Mouse (Mus musculus) kidney, embryonic 16.5 days (tissue): ENCODE results near the gene Wars. TPM values are rescaled to one million over a fixed set of nuclear protein-coding genes. Genes with fewer than 3 reads are reported as not detected.

Source experiments
- ATAC-seq: fragments of 200-750 bp; cut with Nextera tagmentation; 2 replicates; pipeline ENCODE4 v1.8.0; 2017; ENCODE audit warnings: moderate TSS enrichment; ENCODE audit not compliant: low FRiP score, low TSS enrichment
- H3K27ac ChIP-seq: fragments of 300-500 bp; sonication (generic); 2 replicates; pipeline ENCODE4 v1.5.1; 2014; ENCODE audit warnings: low read length
- H3K27me3 ChIP-seq: fragments of 300-500 bp; sonication (generic); 2 replicates; pipeline ENCODE4 v1.6.1; 2014; ENCODE audit warnings: low read length, control low read depth, mixed read lengths; ENCODE audit not compliant: insufficient read depth
- H3K36me3 ChIP-seq: fragments of 300-500 bp; sonication (generic); 2 replicates; pipeline ENCODE4 v1.6.1; 2014; ENCODE audit warnings: low read length, control low read depth, mixed read lengths; ENCODE audit not compliant: insufficient read depth
- H3K4me1 ChIP-seq: fragments of 300-500 bp; sonication (generic); 2 replicates; pipeline ENCODE4 v1.6.1; 2014; ENCODE audit warnings: low read length, control low read depth, mixed read lengths; ENCODE audit not compliant: insufficient read depth
- H3K4me2 ChIP-seq: fragments of 300-500 bp; sonication (generic); replicated peaks from 2 replicates; pipeline ENCODE4 v1.6.1; 2014; ENCODE audit warnings: low read depth, low read length
- H3K4me3 ChIP-seq: fragments of 300-500 bp; sonication (generic); 2 replicates; pipeline ENCODE4 v1.5.1; 2014; ENCODE audit warnings: mild to moderate bottlenecking, low read length
- H3K9ac ChIP-seq: fragments of 300-500 bp; sonication (generic); replicated peaks from 2 replicates; pipeline ENCODE4 v1.6.1; 2014; ENCODE audit warnings: low read length
- H3K9me3 ChIP-seq: fragments of 300-500 bp; sonication (generic); 2 replicates; pipeline ENCODE4 v1.6.1; 2016; ENCODE audit warnings: low read length, control low read depth
- WGBS: fragments of 180-500 bp; shearing (Covaris S2); extraction: QIAGEN DNeasy Blood & Tissue Kit; methylation state at CpG from one replicate; pipeline ENCODE4 v1.1.7; 2014; 5-methylcytosine and 5-hydroxymethylcytosine counted together
- microRNA counts: library from miRNA; unstranded; fragments of <30 nt; microRNA quantifications from one replicate; lab custom pipeline; 2016
- microRNA-seq: library from miRNA; unstranded; fragments of <30 nt; microRNA quantifications from one replicate; pipeline ENCODE4, GENCODE M21; 2016
- polyA plus RNA-seq: library from polyadenylated mRNA; unstranded; fragments of >200 nt; fragmentation: Nextera tagmentation; extraction: Ambion mirVana; gene quantifications from 2 replicates; pipeline ENCODE4 v1.2.1, GENCODE M21; 2015

The Wars gene
- polyA plus RNA-seq, 1 experiment from 2014 or later, result 94.6 TPM

- Histone ChIP-seq H3K9ac (no peak overlapping the region), H3K36me3 (peaks cover 16% of the 10 kb centered on the region), H3K4me1 (no peaks in the 10 kb centered on the region), H3K9me3 (no peaks in the 10 kb centered on the region), H3K4me2 (no peak overlapping the region), H3K27me3 (no peaks in the 10 kb centered on the region), H3K27ac (no peak overlapping the region), H3K4me3 (no peak overlapping the region)
- ATAC-seq, result peak; percentile 69
- WGBS, result 43% methylated on average over 8 of the region's 8 CpGs
Measured at GRCm38 (mm10) chr12:108823036-108823435, 70.9 kb downstream of the Wars start.

GRCm38 (mm10) chr12:108820461-108820860 is 73.5 kb downstream of the Wars start:
- no peaks in the 10 kb centered on the region for H3K9me3 ChIP-seq
- WGBS, result 91% methylated on average over 4 of the region's 4 CpGs
- no peak for ATAC-seq

GRCm38 (mm10) chr12:108816569-108816968 is 77.4 kb downstream of the Wars start:
- Histone ChIP-seq H3K4me1 (no peaks in the 10 kb centered on the region; the same call in 1 of the 2 replicates), H3K27me3 (no peaks in the 10 kb centered on the region), H3K4me2 (no peak overlapping the region), H3K4me3 (no peak overlapping the region), H3K9me3 (no peaks in the 10 kb centered on the region), H3K36me3 (peaks cover 15% of the 10 kb centered on the region; the same call in 1 of the 2 replicates), H3K27ac (no peak overlapping the region), H3K9ac (no peak overlapping the region)
- ATAC-seq, result no peak
- 70% methylated on average over 11 of the region's 11 CpGs for WGBS

More at GRCm38 (mm10) chr12:108820461-108820860, 73.5 kb downstream of the Wars start:
- Histone ChIP-seq H3K36me3 (peaks cover 10% of the 10 kb centered on the region; the same call in 1 of the 2 replicates), H3K4me2 (no peak overlapping the region), H3K9ac (no peak overlapping the region), H3K4me3 (no peak overlapping the region), H3K27me3 (no peaks in the 10 kb centered on the region), H3K27ac (no peak overlapping the region), H3K4me1 (no peaks in the 10 kb centered on the region)

GRCm38 (mm10) chr12:108814470-108814869 is 79.5 kb downstream of the Wars start:
- Histone ChIP-seq H3K4me3 (no peak overlapping the region), H3K27ac (no peak overlapping the region), H3K9me3 (no peaks in the 10 kb centered on the region), H3K4me2 (no peak overlapping the region), H3K4me1 (no peaks in the 10 kb centered on the region; the same call in 1 of the 2 replicates), H3K27me3 (no peaks in the 10 kb centered on the region), H3K36me3 (peaks cover 15% of the 10 kb centered on the region; the same call in 1 of the 2 replicates), H3K9ac (no peak overlapping the region)
- no peak for ATAC-seq
- 88% methylated on average over 6 of the region's 6 CpGs for WGBS

GRCm38 (mm10) chr12:108812463-108812862 is 81.5 kb downstream of the Wars start:
- Histone ChIP-seq H3K27ac (no peak overlapping the region), H3K9me3 (no peaks in the 10 kb centered on the region), H3K4me2 (no peak overlapping the region), H3K36me3 (peaks cover 17% of the 10 kb centered on the region; the same call in 1 of the 2 replicates), H3K9ac (no peak overlapping the region), H3K4me1 (no peaks in the 10 kb centered on the region; the same call in 1 of the 2 replicates), H3K27me3 (no peaks in the 10 kb centered on the region), H3K4me3 (no peak overlapping the region)
- WGBS, result 65% methylated on average over 6 of the region's 6 CpGs
- ATAC-seq, result no peak

- H3K36me3 ChIP-seq, result peaks cover 16% of the 10 kb centered on the region
- no peak overlapping the region for H3K27ac ChIP-seq
- no peaks in the 10 kb centered on the region for H3K9me3 ChIP-seq
- no peak overlapping the region for H3K9ac ChIP-seq
- 47% methylated on average over 2 of the region's 2 CpGs for WGBS
- no peak overlapping the region for H3K4me2 ChIP-seq
- ATAC-seq, result no peak
- no peaks in the 10 kb centered on the region for H3K27me3 ChIP-seq
- no peak overlapping the region for H3K4me3 ChIP-seq
- H3K4me1 ChIP-seq, result no peaks in the 10 kb centered on the region; the same call in 1 of the 2 replicates
Measured at GRCm38 (mm10) chr12:108811133-108811532, 82.8 kb downstream of the Wars start.

GRCm38 (mm10) chr12:108810309-108810708 is 83.7 kb downstream of the Wars start:
- peaks cover 14% of the 10 kb centered on the region for H3K36me3 ChIP-seq
- H3K27me3 ChIP-seq, result no peaks in the 10 kb centered on the region
- H3K4me3 ChIP-seq, result no peak overlapping the region
- H3K27ac ChIP-seq, result no peak overlapping the region
- H3K9ac ChIP-seq, result no peak overlapping the region
- H3K4me2 ChIP-seq, result no peak overlapping the region
- H3K9me3 ChIP-seq, result no peaks in the 10 kb centered on the region
- ATAC-seq, result no peak
- no peaks in the 10 kb centered on the region; the same call in 1 of the 2 replicates for H3K4me1 ChIP-seq
- 91% methylated on average over 7 of the region's 7 CpGs for WGBS

MicroRNAs within 50 kb of the gene (microRNA counts, 519-probe panel; counts per million panel counts)
- microRNA mmu-miR-345-3p (lab: Ali Mortazavi, UCI) (104 counts per million, percentile 35 among the panel's probes with 10 or more counts), microRNA mmu-miR-345-5p (lab: Ali Mortazavi, UCI) (2,766 counts per million, percentile 66 among the panel's probes with 10 or more counts)

Small RNA genes lying within 50 kb of the gene (microRNA-seq; reads per million reads assigned to microRNA genes)
- 59.1 reads per million, percentile 50 among the genes with 10 or more reads in this experiment for gene Mir345

Other genes starting within 250 kb of the Wars start
- gene Degs2, start 191.9 kb downstream of the Wars start, polyA plus RNA-seq, result 10.6 and 12.1 TPM in 2 replicates
- 15.9 and 16.9 TPM in 2 replicates for gene Yy1, start 101.2 kb downstream of the Wars start, polyA plus RNA-seq
- gene Slc25a29, start 58.3 kb downstream of the Wars start, polyA plus RNA-seq, result 8.5 and 9.1 TPM in 2 replicates
- 9.9 and 12.0 TPM in 2 replicates for gene Slc25a47, start 58.1 kb downstream of the Wars start, polyA plus RNA-seq
- 8.9 and 9.9 TPM in 2 replicates for gene Wdr25, start 543 bp downstream of the Wars start, polyA plus RNA-seq
- gene Begain, start 174.0 kb upstream of the Wars start, polyA plus RNA-seq, result 3.4 and 3.7 TPM in 2 replicates